Mouse (Mus musculus) small intestine, adult 2 months (tissue): Measurements from ENCODE around the gene Smarcal1.

Experiments
- CTCF ChIP-seq: fragments of 200-500 bp; IDR thresholded peaks from 2 replicates; pipeline ENCODE4 v1.5.1; 2012; ENCODE audit warnings: low read depth, mild to moderate bottlenecking, control low read depth, inconsistent platforms, low read length, moderate library complexity, mixed read lengths; ENCODE audit not compliant: insufficient replicate concordance, insufficient read length; ENCODE audit errors: extremely low read depth
- POLR2A ChIP-seq: fragments of 200-500 bp; IDR thresholded peaks from 2 replicates; pipeline ENCODE4 v1.6.1; 2012; ENCODE audit warnings: low read depth, mild to moderate bottlenecking, control low read depth, inconsistent platforms, low read length, moderate library complexity

DNA sequence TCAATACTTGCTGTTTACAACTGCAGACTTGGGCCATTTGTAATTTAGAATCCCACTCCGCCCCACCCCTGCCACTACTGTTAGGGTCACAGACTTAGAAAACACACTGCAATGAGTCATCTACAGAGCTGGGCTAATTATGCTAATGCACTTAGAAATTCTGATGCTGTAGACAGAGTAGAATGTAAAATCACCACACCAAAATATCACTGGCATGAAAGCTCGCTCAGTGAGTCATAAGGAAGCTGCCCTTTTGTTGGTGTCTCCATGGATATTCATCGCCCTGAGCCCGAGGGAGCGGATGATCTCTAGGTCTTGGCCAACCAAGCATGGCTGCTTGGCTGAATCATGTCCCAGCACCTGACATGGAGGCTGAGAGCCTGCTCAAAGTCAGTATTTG is 44.8 kb upstream of the Smarcal1 start:
- TF ChIP-seq CTCF (no peak), POLR2A (no peak)
